Mouse (Mus musculus) heart, embryonic 13.5 days (tissue): ENCODE data around the gene Ldhb. TPM values are rescaled to one million over a fixed set of nuclear protein-coding genes. Genes with fewer than 3 reads are reported as not detected.
A peak's percentile ranks its signal among the peaks of the same experiment; 100 is the strongest.

ENCODE experiments used
- ATAC-seq: fragments of 200-750 bp; cut with Nextera tagmentation; 2 replicates; pipeline ENCODE4 v1.8.0; 2017; ENCODE audit warnings: moderate TSS enrichment; ENCODE audit not compliant: insufficient number of reproducible peaks, low FRiP score, low TSS enrichment; ENCODE audit errors: extremely low read depth
- H3K27ac ChIP-seq: fragments of 300-500 bp; sonication (generic); replicated peaks from 2 replicates; pipeline ENCODE4 v1.5.1; 2015; ENCODE audit warnings: moderate library complexity, mild to moderate bottlenecking, inconsistent platforms
- H3K27me3 ChIP-seq: fragments of 300-500 bp; sonication (generic); replicated peaks from 2 replicates; pipeline ENCODE4 v1.6.1; 2015; ENCODE audit warnings: mild to moderate bottlenecking, inconsistent platforms
- H3K36me3 ChIP-seq: fragments of 300-500 bp; sonication (generic); 2 replicates; pipeline ENCODE4 v1.6.1; 2015; ENCODE audit warnings: mild to moderate bottlenecking, inconsistent platforms
- H3K4me1 ChIP-seq: fragments of 300-500 bp; sonication (generic); 2 replicates; pipeline ENCODE4 v1.6.1; 2015; ENCODE audit warnings: inconsistent platforms
- H3K4me2 ChIP-seq: fragments of 300-500 bp; sonication (generic); 2 replicates; pipeline ENCODE4 v1.6.1; 2015; ENCODE audit warnings: inconsistent platforms, mild to moderate bottlenecking, moderate library complexity
- H3K4me3 ChIP-seq: fragments of 300-500 bp; sonication (generic); 2 replicates; pipeline ENCODE4 v1.5.1; 2015; ENCODE audit warnings: moderate library complexity, mild to moderate bottlenecking, inconsistent platforms
- H3K9ac ChIP-seq: fragments of 300-500 bp; sonication (generic); 2 replicates; pipeline ENCODE4 v1.6.1; 2015; ENCODE audit warnings: inconsistent platforms, mild to moderate bottlenecking, moderate library complexity
- H3K9me3 ChIP-seq: fragments of 300-500 bp; sonication (generic); 2 replicates; pipeline ENCODE4 v1.6.1; 2016; ENCODE audit warnings: inconsistent platforms
- WGBS: fragments of 180-500 bp; shearing (Covaris S2); methylation state at CpG from one replicate; pipeline ENCODE4 v1.1.7; 2015; ENCODE audit warnings: mixed read lengths; 5-methylcytosine and 5-hydroxymethylcytosine counted together
- polyA plus RNA-seq: library from polyadenylated mRNA; unstranded; fragments of >200 nt; fragmentation: Nextera tagmentation; extraction: Ambion mirVana; gene quantifications from 2 replicates; pipeline ENCODE4 v1.2.1, GENCODE M21; 2015

Ldhb gene
- polyA plus RNA-seq, 1 experiment from 2014 or later = 990 TPM

DNA sequence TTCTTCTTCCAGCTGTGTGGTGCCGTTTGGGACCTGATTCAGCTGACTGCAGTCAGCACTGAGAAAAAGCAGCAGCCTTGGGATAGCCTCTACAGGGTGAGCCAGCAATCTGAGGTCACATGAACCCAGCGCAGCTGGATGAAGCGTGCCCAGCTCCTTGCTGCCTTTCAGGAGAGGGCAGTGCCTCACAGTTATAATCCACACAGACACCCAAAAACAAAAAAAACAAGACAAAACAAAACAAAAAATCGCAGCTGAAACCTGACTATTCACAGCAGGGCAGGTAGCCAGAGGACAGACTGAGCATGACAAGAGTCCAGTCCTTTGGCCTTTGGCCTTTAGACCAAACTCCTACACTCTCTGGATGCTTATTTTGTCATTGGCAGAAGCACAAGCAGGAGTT, 35.0 kb downstream of the Ldhb start, which contains the start of gene Gys2:
Gys2 (minus strand) TSS at position 309 of the 403 bp plus-strand sequence.
- WGBS = 69% methylated on average over 4 of the region's 4 CpGs
- H3K9me3 ChIP-seq = no peaks in the 10 kb centered on the region
- no peak within 1 kb of the TSS for H3K9ac ChIP-seq
- no peak within 1 kb of the TSS for H3K27ac ChIP-seq
- H3K4me3 ChIP-seq = no peak within 1 kb of the TSS
- no peaks in the 10 kb centered on the region for H3K36me3 ChIP-seq
- no peak within 1 kb of the TSS for H3K4me2 ChIP-seq
- ATAC-seq = no peak
- no peaks in the 10 kb centered on the region for H3K27me3 ChIP-seq
- no peaks in the 10 kb centered on the region for H3K4me1 ChIP-seq

DNA sequence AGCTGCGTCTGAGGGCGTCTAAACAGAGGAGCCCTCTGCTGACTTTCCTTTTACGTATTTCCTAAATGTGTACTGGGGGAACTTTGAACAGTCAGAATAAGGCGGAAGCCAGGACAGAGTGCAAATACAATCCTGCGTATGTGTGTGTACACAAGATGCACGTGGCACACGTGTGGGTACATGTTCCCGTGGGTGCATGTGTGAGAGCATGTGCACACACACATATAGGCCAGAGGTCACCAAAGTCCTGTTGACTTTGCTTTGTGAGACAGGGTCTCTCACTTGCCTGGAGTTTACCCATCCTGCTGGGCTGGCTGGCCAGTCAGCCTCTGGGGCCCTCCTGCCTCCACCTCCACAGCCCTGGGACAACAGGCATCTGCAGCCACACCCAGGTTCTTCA, 36.6 kb downstream of the Ldhb start:
- H3K4me1 ChIP-seq = no peaks in the 10 kb centered on the region
- H3K4me3 ChIP-seq = no peak overlapping the region
- ATAC-seq = no peak
- no peak overlapping the region for H3K4me2 ChIP-seq
- H3K9me3 ChIP-seq = no peaks in the 10 kb centered on the region
- H3K27me3 ChIP-seq = no peaks in the 10 kb centered on the region
- WGBS = 75% methylated on average over 8 of the region's 8 CpGs
- no peak overlapping the region for H3K27ac ChIP-seq
- no peak overlapping the region for H3K9ac ChIP-seq
- H3K36me3 ChIP-seq = no peaks in the 10 kb centered on the region

DNA sequence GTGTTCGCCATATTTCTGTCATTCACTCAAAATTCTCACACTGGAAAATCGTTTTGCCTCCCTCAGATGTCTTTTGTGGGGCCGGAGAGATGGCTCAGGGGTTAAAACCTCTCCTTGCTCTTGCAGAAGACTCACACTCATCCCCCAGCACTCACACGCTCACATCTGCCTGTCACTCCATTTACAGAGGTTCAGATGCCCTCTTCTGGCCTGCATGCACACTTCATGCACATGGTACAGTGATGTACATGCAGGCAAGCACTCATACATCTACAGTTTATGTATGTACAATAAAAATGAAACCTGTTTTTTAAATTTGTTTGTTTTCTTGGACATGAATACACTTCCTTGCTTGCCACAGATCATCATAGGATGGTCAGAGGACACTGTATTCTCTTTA, 38.2 kb downstream of the Ldhb start:
- ATAC-seq = no peak
- Histone ChIP-seq H3K9ac (no peak overlapping the region), H3K27ac (no peak overlapping the region), H3K4me2 (no peak overlapping the region), H3K36me3 (no peaks in the 10 kb centered on the region), H3K9me3 (no peaks in the 10 kb centered on the region), H3K4me3 (no peak overlapping the region), H3K4me1 (no peaks in the 10 kb centered on the region), H3K27me3 (no peaks in the 10 kb centered on the region)
- WGBS = 38% methylated on average over 4 of the region's 4 CpGs

DNA sequence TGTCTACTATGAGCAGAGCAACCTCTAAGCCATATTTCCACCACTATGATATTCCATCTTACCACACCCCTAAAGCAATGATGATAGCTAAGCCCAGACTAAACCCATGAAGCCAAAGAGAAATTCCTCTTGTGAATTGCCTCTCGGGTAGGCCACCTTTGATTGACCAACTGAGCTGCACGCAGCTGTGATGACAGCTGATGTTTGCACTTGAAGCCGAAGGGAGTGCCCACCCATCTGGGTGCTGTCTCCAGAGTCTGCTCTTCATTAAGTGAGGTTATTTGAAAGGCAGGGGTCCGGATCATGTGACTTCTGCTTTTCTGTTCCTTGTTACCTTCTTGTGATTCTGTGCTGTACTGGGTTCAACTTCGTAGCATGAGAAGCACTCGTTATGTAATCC, 45.6 kb downstream of the Ldhb start:
- Histone ChIP-seq H3K27ac (no peak overlapping the region), H3K4me1 (no peaks in the 10 kb centered on the region), H3K9me3 (no peaks in the 10 kb centered on the region), H3K4me2 (no peak overlapping the region), H3K27me3 (no peaks in the 10 kb centered on the region), H3K4me3 (no peak overlapping the region), H3K9ac (no peak overlapping the region), H3K36me3 (no peaks in the 10 kb centered on the region)
- no peak for ATAC-seq
- WGBS = 69% methylated on average over 6 of the region's 6 CpGs

DNA sequence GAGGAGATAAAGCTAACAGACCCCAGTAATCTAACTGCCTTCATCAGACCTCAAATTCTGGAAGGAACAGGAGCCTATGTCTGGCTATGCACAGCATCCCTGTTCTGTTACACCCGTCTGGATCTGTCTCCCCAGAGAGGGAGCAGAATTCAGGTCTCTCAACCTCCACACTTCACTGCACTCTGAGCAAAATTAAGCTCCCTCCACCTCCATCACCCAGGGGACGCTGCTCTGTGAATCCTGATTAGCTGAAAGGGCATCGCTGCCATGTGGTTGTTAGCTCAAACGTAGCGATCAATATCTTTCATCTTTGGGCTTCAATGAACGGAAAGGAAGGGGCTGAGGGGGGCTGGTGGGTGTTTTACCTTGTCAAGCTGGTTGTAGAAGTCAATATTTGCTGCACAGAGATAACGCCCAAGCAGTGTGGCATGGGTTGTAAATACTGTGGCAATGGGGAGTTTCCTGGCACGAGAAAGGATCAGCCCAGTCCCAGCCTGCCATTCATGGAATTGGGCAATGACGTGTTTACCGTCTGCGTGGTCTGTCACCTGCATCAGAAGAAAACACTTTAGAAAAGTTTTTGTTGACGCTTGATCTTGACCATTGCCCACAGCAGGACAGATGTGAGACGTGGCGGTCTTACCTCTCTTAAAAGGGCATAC, 48.6 kb downstream of the Ldhb start:
- Histone ChIP-seq H3K4me2 (no peak overlapping the region), H3K4me3 (no peak overlapping the region), H3K27me3 (no peaks in the 10 kb centered on the region), H3K36me3 (no peaks in the 10 kb centered on the region), H3K9me3 (no peaks in the 10 kb centered on the region), H3K4me1 (no peaks in the 10 kb centered on the region), H3K9ac (no peak overlapping the region), H3K27ac (no peak overlapping the region)
- ATAC-seq = no peak
- 65% methylated on average over 14 of the region's 14 CpGs for WGBS

DNA sequence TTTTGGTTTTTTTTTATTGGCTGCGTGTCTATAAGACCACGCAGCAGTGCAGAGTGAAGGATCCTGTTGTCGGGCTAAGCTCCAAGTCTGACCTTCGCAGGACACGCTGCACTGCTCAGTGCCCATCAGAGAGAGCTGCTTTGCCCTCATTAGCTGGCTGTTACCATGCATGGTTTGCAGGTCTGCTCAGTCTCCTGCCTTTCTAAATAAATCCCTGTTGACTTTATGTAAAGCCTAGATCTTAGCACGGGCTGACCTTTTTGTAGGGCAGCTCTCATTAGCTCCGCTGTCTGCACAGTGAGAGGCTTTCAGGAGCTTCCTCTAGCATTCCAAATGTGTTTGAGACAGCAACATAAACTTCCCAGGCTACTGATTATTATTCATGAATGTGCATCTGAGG, 49.7 kb downstream of the Ldhb start:
- Histone ChIP-seq H3K36me3 (no peaks in the 10 kb centered on the region), H3K9ac (no peak overlapping the region), H3K27me3 (no peaks in the 10 kb centered on the region), H3K9me3 (no peaks in the 10 kb centered on the region), H3K27ac (no peak overlapping the region), H3K4me3 (no peak overlapping the region), H3K4me2 (no peak overlapping the region), H3K4me1 (no peaks in the 10 kb centered on the region)
- 72% methylated on average over 7 of the region's 7 CpGs for WGBS
- ATAC-seq = no peak

DNA sequence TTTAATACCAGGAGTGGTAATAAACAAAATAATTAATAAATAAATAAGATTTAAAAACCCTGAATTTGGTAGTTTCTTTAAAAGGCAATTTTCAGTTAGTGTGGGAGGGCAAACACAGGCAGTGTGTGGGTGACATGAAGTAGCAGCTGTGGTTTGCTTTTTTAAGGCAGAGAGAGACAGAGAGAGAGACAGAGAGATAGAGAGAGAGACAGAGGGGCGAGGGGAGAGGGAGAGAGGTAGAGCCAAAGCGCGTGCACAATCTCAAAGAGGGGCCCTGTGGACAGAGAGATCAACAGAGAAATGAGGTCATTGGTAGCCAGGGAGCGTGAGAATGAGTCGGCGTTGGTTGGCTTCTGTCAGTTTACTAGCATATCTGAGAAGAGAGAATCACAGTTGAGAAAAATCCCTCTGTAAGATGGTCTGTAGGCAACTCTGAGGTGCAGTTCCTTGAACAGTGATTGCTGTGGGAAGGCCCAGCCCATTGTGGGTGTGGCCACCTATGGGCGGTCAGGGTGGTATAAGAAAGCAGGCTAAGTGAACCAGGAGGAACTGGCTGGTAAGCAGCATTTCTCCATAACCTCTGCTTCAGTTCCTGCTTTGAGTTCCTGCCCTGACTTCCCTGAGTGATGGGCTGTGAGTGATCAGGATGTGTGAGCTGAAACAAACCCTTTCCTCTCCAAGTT, 52.3 kb downstream of the Ldhb start:
- Histone ChIP-seq H3K9me3 (no peaks in the 10 kb centered on the region), H3K36me3 (no peaks in the 10 kb centered on the region), H3K27ac (no peak overlapping the region), H3K4me2 (no peak overlapping the region), H3K4me3 (no peak overlapping the region), H3K4me1 (no peaks in the 10 kb centered on the region), H3K9ac (no peak overlapping the region), H3K27me3 (no peaks in the 10 kb centered on the region)
- ATAC-seq = no peak
- WGBS = 50% methylated on average over 7 of the region's 7 CpGs

DNA sequence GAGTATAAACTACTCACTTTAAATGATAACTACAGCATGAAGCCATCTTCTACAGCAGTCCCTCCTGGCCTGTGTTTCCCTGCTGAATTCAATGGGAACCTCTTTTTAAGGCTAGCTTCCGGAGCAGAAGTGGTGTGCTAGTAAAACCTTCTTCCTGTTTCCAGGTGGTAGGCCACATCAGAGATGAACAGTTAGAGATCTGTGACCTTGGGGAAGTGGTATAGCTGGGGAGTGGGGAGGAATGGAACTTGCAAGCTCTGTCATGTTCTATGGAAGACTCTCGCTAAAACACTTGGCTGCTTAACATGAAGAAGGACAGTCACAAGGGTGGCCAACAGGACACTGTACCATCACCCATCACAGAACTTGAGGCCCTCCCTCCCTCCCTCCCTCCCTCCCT, 54.4 kb downstream of the Ldhb start:
- Histone ChIP-seq H3K27me3 (no peaks in the 10 kb centered on the region), H3K9me3 (no peaks in the 10 kb centered on the region), H3K4me2 (no peak overlapping the region), H3K4me3 (no peak overlapping the region), H3K36me3 (no peaks in the 10 kb centered on the region), H3K27ac (no peak overlapping the region), H3K4me1 (no peaks in the 10 kb centered on the region), H3K9ac (no peak overlapping the region)
- no peak for ATAC-seq
- 80% methylated on average over 2 of the region's 2 CpGs for WGBS

DNA sequence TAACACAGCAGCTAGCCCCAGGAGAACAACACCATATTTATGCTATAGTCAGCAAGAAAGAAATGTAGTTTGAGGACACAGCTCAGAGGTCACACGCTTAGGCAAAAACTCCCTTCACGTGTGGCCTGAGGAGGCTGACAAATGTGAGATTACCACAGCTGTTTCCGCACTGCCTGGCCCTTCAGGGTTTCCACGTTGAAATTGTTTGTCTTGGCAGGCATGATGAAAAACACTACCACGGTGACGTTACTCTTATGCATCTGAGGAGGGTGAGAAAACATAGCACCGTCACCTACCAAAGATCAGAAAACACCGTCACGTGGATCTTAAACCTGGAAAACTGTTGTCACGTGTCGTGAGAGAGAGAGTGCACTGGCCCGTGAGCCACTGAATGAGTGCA, 56.4 kb downstream of the Ldhb start:
- Histone ChIP-seq H3K27me3 (0 out of 2 replicates have a peak, but pooled peaks cover 3% of the 10 kb centered on the region), H3K4me1 (no peaks in the 10 kb centered on the region), H3K4me2 (0 out of 2 replicates have a peak overlapping the region, but pooled peaks have one; percentile 25), H3K27ac (no peak overlapping the region), H3K4me3 (no peak overlapping the region), H3K36me3 (no peaks in the 10 kb centered on the region), H3K9me3 (no peaks in the 10 kb centered on the region), H3K9ac (no peak overlapping the region)
- WGBS = 54% methylated on average over 12 of the region's 12 CpGs
- ATAC-seq = no peak

Other genes starting within 250 kb of the Ldhb start
- 0.24 TPM in 1 of 2 replicates, not detected in the other for gene Iapp, start 209.5 kb downstream of the Ldhb start, polyA plus RNA-seq
- not detected in 2 replicates for gene Slco1a5, start 185.0 kb downstream of the Ldhb start, polyA plus RNA-seq
- 12.0 and 12.6 TPM in 2 replicates for gene Pyroxd1, start 162.3 kb downstream of the Ldhb start, polyA plus RNA-seq
- 18.2 and 18.9 TPM in 2 replicates for gene Recql, start 120.9 kb downstream of the Ldhb start, polyA plus RNA-seq
- gene Golt1b, start 120.7 kb downstream of the Ldhb start, polyA plus RNA-seq = 73.2 and 76.7 TPM in 2 replicates
- 0.27 and 0.59 TPM in 2 replicates for gene Spx, start 94.5 kb downstream of the Ldhb start, polyA plus RNA-seq
- 0.23 and 2.5 TPM in 2 replicates for gene Gys2, start 34.8 kb downstream of the Ldhb start, polyA plus RNA-seq
- gene Kcnj8, start 63.7 kb upstream of the Ldhb start, polyA plus RNA-seq = 7.5 and 9.7 TPM in 2 replicates
- 12.8 and 13.3 TPM in 2 replicates for gene Abcc9, start 194.4 kb upstream of the Ldhb start, polyA plus RNA-seq
- gene Cmas, start 248.7 kb upstream of the Ldhb start, polyA plus RNA-seq = 90.9 and 97.5 TPM in 2 replicates